Mouse (Mus musculus): ENCODE results near the gene Rab30.
A peak's percentile ranks its signal among the peaks of the same experiment; 100 is the strongest.

The Rab30 gene

GRCm38 (mm10) chr7:92842254-92842653, 100.9 kb downstream of the Rab30 start:
- no peak for DNase-seq (ENCODE audit: low spot score in 2 of 2)

DNA sequence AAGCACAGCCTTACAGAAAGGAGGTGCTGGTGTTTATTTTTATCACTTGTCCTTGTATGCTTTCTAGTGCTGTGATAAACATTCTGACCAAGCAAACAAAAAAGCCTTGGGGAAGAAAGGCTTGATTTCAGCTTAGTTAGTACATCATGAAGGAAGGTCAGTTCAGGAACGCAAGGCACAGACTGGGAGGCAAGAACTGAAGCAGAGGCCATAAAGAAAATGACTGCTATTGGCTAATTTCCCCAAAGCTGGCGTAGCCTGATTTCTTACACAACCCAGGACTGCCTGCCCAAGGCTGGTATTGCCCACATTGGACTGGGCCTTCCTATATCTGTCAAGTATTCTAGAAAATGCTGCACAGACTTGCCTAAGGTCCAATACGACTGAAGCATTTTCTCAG, 106.8 kb downstream of the Rab30 start:
- DNase-seq (ENCODE audit: low spot score in 2 of 2): no peak

DNA sequence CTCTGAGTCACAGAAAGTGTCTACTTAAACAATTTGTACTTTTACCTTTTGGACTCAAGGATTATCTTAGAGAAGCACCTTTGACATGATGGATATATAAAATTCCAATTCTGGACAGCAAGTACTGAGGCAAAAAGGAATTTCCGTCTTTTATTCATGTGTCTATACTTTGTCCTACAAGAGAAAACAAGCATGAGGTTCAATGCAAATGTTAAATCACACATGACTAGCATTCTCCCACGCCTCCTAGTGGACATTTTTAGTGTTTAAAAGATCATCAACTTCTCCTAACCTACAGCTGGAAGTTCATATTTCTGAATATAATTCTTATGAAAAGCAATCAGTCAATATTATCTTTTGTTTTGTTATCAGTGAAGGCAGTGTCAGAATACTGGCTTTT, 125.1 kb downstream of the Rab30 start:
- no peak for DNase-seq (ENCODE audit: low spot score in 2 of 2)

GRCm38 (mm10) chr7:92870161-92870560, 128.8 kb downstream of the Rab30 start:
- DNase-seq (ENCODE audit: low spot score in 2 of 2): no peak

GRCm38 (mm10) chr7:92871596-92871995, 130.2 kb downstream of the Rab30 start:
- no peak for DNase-seq (ENCODE audit: low spot score in 2 of 2)

DNA sequence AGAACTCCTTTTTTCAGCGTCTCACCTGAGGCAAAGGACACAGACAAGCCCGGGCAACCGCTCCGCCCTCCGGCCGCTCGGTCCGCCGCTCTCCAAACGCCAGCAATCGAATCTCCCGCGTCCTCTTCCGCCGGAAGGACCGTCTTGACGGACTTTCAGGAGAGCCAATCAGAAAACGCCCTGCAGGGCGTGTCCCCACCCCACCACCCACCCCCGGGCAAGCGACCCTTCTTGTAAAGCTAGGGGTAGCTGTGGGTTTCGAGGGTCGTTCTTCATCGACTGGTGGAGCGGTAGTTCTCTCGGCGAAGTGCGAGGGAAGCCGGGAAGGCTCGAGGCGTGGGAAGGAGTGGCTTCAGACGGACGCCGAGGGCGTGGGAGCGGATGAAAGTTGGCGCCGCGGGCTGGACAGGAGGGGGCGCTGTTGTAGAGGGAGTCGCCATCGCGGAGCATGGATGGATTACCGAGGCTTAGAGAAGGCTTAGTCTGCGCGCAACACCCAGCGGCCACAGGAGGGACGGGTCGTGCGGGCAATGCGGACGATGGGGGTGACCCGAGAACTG, 132.8 kb downstream of the Rab30 start, which contains the start of the genes Ddias and Prcp:
Gene Ddias (minus strand): TSS at position 132 of the 560 bp plus-strand sequence.
Gene Prcp (plus strand): TSS at position 355 of the 560 bp plus-strand sequence.
- peak; percentile 94 to 96 for DNase-seq (ENCODE audit: low spot score in 2 of 2)

- DNase-seq (ENCODE audit: low spot score in 2 of 2): peak; percentile 91 to 94
These were observed 133.5 kb downstream of the Rab30 start for GRCm38 (mm10) chr7:92874761-92875408.

DNA sequence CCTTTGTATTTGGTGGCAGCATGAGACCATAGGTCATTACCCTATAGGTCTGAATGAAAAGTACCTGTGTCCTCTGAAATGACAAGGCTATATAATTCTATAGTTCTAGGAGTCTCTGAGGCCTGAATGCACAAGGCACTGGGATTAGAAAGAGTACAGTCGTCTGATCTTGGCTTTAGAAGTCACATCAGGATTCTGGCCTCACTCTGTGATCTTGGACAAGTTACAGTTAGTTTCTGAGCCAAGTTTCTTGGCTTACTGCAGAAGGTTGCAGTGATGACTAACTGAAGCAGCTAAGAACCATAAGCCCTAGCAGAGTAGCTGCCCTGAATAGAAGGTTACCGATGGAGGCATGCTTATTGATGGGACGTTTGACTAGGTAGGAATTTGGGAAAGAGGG, 134.7 kb downstream of the Rab30 start:
- DNase-seq (ENCODE audit: low spot score in 2 of 2): no peak

- no peak for DNase-seq (ENCODE audit: low spot score in 2 of 2)
These were observed 135.1 kb downstream of the Rab30 start for GRCm38 (mm10) chr7:92876538-92876937.

- DNase-seq (ENCODE audit: low spot score in 2 of 2): no peak
These were observed 137.3 kb downstream of the Rab30 start for GRCm38 (mm10) chr7:92878575-92879285.

- DNase-seq (ENCODE audit: low spot score in 2 of 2): no peak
These were observed 142.7 kb downstream of the Rab30 start for GRCm38 (mm10) chr7:92883850-92884716.

GRCm38 (mm10) chr7:92884998-92885660, 143.7 kb downstream of the Rab30 start:
- no peak for DNase-seq (ENCODE audit: low spot score in 2 of 2)

DNA sequence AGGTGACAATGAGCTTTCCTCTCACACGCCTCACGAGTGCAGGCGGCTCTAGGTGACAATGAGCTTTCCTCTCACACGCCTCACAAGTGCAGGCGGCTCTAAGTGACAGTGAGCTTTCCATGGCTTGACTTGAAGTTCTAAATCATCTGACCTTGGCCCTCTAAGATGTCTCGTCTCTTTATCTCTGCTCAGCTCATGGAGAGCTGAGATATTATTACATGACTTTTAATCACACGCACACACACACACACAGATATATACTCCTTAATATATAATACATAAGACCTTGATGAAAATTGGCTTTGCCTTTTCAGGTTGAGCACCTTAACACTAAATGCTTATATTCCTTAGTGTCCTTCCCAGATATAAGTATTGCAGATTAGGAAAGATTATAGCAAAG, 145.4 kb downstream of the Rab30 start:
- no peak for DNase-seq (ENCODE audit: low spot score in 2 of 2)

GRCm38 (mm10) chr7:92887230-92887629, 145.8 kb downstream of the Rab30 start:
- DNase-seq (ENCODE audit: low spot score in 2 of 2): no peak

DNA sequence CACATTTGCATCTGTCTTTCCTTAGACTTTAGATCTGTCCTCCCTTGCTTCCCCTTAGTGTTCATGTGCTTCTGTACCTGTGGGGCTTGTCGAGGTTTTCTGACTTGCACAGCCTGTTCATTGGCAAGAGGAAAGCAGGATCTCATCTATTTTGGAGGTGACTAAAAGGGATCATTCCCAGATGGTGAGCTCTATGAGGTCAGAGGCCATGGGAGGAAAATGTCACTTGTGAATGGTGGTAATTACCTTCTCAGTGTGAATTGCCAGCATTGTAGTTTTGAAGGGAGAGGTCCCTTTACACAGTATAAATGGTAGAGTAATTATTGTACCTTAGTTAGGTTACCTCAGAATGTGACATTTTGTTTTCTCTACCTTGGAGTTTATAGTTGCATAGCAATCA, 148.8 kb downstream of the Rab30 start:
- DNase-seq (ENCODE audit: low spot score in 2 of 2): no peak

GRCm38 (mm10) chr7:92890618-92891230, 149.3 kb downstream of the Rab30 start:
- DNase-seq (ENCODE audit: low spot score in 2 of 2): no peak

- no peak for DNase-seq (ENCODE audit: low spot score in 2 of 2)
These were observed 152.1 kb downstream of the Rab30 start for GRCm38 (mm10) chr7:92893478-92893877.

Measured in right cerebral cortex, postnatal 10 days (tissue).